Mouse (Mus musculus): ENCODE data around the gene Pgap1.
A peak's percentile ranks its signal among the peaks of the same experiment; 100 is the strongest.

Gene Pgap1

DNA sequence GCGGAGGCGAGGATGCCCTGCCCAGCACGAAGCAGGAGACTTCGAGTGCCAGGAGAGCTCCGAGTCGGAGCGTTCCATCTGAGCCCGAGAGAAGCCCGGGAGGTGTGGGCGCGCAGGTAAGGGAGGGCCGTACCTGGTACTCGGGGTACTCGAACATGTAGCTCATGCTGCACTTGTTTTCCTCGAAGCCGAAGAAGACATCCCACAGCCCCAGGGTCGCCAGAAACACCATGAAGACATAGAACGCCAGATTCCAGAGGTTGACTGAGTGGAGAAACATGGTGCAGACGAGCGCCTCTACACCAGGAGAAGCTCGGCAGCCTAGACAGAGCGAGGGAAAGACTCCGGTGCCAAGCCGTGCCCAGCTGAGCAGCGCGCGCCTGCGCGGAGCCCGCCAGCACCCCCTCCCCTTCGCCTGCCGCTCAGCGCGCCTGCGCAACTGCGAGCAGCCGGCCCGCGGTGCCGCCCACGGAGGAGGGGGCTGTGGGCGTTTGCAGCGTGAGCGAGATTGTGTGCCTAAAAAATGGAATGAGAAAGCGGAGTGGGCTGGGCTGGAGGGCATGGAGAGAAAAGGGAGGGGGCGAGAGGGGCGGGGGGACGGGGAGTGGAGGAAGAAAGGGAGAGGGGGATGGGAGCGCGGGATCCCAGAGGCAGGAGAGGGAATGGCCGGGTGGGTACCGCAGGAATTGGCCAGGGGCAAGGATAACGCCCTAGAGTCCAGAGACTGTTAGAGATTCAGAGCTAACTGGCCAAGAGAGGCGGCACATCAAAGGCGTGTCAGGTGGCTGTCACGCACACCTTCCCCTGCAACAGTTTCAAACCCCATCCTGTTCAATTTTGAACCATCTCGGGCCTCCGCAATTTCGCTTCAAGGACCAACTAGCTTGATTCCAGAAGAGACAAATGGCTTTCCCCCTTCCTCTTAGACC, at the start of gene Pgap1:
Pgap1 (minus strand) TSS at position 384 of the 929 bp plus-strand sequence.
- DNase-seq (ENCODE audit: low spot score), result peak; percentile 80

DNA sequence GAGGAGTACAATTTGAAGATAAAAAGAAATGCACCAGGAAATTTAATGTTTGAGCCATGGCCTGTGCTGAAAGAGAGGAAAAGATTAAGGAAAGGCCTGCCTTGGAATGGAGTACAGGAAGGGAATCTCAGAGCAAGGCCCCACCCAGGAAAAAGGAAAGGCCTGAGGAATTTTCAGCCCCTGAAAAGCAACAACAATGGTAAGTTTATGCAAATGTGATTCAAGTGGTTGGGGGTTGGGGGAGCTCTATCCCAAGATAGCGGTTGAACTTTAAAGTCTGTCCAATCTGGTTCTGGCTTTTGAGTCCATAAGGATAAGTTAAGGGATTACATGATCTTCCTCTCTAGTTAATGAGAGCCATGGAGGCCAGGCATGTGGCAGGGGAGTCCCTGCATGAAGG, 49.5 kb upstream of the Pgap1 start:
- DNase-seq (ENCODE audit: low spot score), result no peak

DNA sequence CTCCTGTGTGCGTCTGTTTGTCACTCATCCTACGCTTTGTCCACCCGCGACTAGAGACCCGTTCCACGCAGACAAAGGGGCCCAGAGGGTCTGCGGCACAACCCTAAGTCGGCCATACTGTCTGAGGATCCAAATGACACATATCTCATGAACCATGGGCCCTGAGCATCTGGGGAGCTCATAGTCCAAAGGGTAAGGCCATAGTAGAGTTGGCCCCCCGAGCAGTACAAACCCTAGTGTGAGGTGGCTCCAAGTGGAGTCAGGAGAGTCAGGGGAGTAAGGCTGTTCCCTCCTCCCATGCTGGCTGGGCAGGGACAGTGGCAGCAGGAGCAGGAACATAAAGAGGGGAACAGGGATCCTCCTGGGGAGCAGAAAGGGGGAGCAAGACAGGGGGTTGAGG, 44.2 kb upstream of the Pgap1 start:
- no peak for DNase-seq (ENCODE audit: low spot score)

GRCm38 (mm10) chr1:54600275-54600674, 42.8 kb upstream of the Pgap1 start:
- no peak for DNase-seq (ENCODE audit: low spot score)

- DNase-seq (ENCODE audit: low spot score), result no peak
Measured at GRCm38 (mm10) chr1:54597594-54598217, 40.2 kb upstream of the Pgap1 start.

DNA sequence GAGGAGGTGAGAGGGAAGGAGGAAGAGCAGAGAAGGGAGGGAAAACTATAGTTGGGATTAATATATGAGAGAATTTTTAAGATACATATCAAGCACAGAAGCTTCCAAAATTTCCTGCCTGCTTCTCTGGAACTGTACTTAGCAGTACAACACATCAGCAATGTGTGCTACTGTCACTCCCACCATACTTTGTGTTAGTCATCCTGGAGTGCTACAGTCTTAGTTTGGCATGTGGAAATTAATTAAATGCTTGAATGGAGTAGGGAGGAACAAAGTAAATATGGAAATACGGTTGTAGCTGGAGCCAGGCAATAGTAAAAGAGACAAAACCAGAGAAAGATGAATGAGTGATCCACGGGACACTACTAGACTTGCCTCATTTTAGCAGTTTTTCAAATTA, 38.7 kb upstream of the Pgap1 start:
- no peak for DNase-seq (ENCODE audit: low spot score)

DNA sequence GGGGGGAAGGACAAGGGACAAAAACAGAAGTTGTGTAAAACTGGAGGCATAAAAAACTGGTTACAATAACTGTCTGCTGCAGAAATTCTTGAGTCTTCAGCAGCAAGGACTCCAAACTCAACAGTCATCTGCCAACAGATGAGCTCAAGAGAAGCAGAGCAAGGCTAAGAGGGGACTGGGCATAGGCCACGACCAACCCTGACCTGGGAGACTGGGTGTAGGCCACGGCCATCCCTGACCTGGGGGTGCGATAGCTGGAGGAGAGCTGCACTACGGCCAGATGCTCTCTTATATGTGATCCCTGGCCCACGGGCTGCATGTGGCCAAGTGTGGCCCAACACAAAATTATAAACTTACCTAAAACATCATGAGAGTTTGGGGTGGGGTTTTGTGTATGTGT, 29.6 kb upstream of the Pgap1 start:
- no peak for DNase-seq (ENCODE audit: low spot score)

GRCm38 (mm10) chr1:54585971-54586555, 28.6 kb upstream of the Pgap1 start:
- no peak for DNase-seq (ENCODE audit: low spot score)

GRCm38 (mm10) chr1:54585278-54585846, 27.9 kb upstream of the Pgap1 start:
- no peak for DNase-seq (ENCODE audit: low spot score)

- no peak for DNase-seq (ENCODE audit: low spot score)
Measured at GRCm38 (mm10) chr1:54584588-54585277, 27.2 kb upstream of the Pgap1 start.

DNA sequence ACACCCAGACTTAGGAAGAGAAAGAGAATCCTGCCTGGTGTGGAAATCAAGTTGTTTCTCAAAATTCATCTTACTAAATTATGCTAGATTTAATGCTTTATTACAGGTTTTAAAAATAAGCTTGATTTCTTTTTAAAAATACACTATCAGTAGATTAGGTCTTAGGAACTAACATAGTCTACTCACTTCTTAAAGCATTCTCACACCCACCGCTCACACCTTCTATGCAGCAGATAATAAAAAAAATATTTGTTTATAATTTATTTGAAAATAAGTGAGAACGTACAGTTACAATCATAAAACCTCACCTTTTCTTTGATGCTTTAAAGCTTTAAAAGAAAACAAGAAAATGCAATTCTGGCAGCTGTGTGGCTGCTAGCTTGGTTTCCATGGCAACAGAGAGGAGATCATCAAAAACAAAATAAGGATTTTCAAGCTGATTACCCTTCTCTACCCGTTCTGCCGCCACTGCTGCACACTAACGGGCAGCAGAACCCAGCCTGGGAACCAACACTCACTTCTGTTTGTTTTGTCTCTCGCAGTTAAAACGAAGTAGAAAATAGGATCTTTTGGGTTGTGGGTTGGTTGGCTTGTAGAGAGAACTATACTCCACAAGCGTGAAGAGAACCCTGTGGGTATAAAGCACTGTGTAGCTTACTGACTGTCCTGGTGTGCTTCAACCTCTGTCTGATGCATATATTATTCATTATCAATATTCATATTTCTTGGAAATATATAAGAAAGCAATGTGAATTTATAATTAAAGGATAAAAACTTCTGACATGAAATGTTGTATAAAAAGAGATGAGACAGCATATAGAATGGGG, 21.1 kb upstream of the Pgap1 start:
- DNase-seq (ENCODE audit: low spot score), result no peak

GRCm38 (mm10) chr1:54569102-54569501, 11.6 kb upstream of the Pgap1 start:
- DNase-seq (ENCODE audit: low spot score), result no peak

GRCm38 (mm10) chr1:54563923-54564322, 6.4 kb upstream of the Pgap1 start:
- no peak for DNase-seq (ENCODE audit: low spot score)

DNA sequence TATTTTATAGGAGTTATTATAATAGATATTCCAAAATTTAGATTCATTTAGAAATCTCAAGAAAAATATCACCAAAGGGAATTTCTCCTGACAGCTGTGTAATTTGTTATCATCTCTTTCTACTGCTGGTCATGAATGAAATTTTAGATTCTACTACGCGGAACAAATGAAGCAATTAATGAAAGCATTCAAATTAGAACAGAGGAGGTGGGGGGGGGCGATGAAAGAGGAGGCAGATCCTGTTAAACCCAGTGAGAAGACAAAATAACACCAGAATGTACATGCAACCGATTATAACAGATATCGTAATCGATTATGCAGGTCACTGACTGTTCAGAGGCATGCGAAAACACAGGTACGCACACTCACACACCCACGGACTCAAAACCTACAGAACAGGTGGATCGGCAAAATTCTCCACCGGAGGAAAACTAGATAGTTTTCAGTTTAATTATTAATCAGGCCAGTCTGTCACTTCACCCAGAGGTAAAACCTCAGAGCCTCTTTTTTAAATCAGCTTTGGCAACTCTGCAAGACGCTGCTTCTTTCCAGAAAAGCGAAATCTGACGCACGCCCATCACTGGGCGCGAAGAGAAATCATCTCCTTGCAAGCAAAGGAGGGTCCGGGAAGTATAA, 780 bp downstream of the Pgap1 start:
- DNase-seq (ENCODE audit: low spot score), result no peak

- DNase-seq (ENCODE audit: low spot score), result no peak
Measured at GRCm38 (mm10) chr1:54555364-54556140, 1.9 kb downstream of the Pgap1 start.

DNA sequence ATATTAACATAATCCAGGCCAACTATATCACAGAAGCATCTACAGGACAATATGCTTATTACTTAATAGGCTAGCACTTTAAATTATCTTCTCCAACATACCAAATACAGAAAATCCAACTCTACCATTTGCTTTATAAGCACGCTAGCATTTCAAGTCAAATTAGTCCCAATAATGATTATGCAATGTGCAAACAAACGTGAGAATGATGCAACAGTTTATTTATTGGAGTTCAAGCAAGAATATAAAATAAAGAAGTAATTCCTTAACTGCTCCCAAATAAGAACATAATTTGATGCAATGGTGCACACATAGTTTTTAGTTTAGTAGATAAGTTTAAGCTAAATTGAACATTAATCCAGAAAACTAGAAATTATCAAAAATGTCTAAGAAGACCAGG, 4.9 kb downstream of the Pgap1 start:
- DNase-seq (ENCODE audit: low spot score), result no peak

DNA sequence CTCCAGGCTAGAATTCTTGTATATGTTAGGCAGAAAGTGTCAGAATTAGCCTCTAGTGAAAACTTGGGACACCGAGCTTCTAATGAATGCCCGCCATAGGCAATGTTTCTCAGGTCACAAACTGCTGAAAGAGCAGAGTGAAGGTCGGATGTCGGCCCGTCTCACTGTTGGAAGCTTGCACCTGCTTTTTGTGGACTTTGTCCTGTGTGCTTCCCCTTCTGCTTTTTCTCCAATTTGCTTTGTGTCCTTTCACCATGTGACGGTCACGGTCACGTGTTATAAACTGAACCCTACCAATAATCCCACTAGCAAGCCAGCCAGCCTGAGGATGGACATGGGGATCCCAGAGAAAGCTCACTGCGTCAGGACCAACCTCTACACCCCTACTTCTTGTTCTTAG, 12.3 kb downstream of the Pgap1 start:
- no peak for DNase-seq (ENCODE audit: low spot score)

- DNase-seq (ENCODE audit: low spot score), result no peak
Measured at GRCm38 (mm10) chr1:54542920-54543319, 14.6 kb downstream of the Pgap1 start.

DNA sequence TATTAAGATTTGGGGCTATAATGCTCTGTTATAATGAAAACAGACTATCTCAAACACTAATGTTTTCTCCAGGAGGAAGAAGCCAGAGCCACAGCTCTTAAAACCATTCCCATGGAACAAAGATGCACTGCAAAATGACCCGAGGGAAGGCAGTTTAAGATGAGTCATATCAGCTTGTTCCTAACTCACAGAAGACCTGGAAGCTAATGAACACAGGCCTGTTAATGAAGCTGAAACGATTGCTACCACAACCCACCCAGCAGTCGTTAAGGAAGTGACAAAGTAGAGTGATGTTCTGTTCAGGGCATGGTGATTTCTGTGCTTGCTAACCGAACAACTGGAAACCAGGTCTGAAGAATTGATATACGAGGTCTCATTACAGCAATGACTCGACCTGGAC, 26.3 kb downstream of the Pgap1 start:
- DNase-seq (ENCODE audit: low spot score), result no peak

DNA sequence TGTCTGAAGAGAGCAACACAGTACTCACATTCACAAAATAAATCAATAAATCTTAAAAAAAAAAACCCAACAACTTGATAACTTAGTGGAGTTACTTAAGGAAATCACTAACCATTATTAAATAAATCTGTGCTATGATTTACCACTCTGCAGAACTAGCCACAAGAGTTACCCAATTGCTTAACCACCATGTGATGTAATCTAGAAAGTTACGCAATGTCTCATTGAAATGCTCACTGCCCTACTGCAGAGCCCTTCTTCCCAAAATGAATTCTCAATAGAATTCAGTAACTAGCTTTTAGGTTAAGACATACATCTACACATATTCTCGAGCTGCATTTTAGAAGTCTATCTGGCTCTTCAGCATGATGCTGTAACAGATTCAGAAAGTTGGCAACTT, 33.8 kb downstream of the Pgap1 start:
- no peak for DNase-seq (ENCODE audit: low spot score)

All from urinary bladder, postnatal 25 days (tissue).